Mouse (Mus musculus) regulatory T cell (primary cell): ENCODE measurements around the gene Zmym2.
"Not testable (repeated sequence)": the region's sequence is repeated elsewhere in the genome, so short reads cannot be mapped to it uniquely, and the experiment has no call there.

Experiments used
- in situ Hi-C: fragments of 300-600 bp; cut with MboI, MseI; formaldehyde crosslinking; loops from one replicate; pipeline ENCODE4 v1.15.1; 2025; ENCODE audit warnings: high pct_unique_total_duplicates

Zmym2 gene

DNA sequence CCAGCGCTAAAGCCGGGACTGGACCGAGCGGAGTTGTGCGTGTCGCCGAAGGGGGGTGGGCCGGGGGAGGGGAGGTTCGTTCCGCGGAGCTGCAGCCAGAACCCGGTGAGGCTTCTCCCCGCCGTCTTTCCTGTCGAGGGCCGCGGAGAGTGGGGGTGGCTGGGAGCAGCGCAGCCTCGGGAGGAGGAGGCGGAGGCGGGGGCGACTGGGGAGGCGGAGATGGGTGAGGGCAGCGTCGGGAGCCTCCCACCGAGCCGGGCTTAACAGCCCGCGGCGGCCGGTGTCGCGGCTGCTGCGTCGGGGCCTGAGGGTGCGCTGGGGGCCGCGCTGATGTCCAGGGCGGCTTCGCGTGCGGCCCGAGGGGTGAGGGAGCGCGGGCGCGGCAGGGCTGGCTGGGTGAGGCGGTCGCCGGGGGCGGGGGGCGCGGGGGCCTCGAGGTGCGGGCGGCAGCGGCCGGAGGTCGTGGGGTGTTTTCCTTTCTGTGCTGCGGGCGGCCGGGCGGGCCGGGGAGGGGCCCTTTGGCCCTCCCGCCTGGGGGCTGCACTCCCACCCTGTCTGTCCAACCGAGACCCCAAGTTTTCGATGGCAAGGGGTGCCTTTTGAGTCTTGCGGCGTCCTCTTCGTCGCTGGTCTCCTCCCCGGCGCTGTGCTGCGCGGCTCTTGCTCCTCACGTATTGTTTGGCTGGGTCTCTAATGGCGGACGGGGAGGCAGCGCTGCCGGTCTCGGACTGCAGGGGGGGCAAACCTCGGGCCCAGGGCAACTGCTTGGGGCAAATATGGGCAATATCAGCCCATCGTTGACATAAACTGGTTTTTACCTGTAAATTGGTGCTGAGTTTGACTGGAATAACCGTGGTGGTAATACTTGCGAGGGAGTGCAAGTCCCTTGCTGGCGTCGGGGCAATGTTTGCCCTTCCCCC lies at the start of gene Zmym2:
TSS of gene Zmym2 (plus strand) at position 60 of the 920 bp plus-strand sequence.
- in situ Hi-C loops, result loop anchor here (5.0 kb wide), 1 partner anchor 75 kb away; the partner anchor contains the start of gene Zmym5

DNA sequence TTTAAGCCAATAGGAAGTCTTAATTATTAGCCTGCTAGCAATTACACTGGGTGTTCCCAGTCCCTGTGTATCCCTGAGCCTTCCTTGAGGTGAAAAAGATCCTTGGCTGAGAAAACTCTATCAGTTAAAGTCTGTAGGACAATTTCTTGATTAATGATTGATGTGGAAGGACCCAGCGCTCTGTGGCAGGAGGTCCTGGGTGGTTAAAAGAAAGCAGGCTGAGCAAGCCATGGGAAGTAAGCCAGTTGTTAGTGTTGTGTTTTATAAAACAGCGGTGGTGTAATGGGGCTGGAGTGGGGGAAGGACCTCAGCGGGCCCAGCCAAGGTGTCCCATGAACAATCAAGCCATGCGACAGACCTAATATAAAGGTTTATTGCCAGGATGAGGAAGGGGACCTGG lies 42.4 kb upstream of the Zmym2 start:
- in situ Hi-C loops, result loop anchor here (10.0 kb wide), 1 partner anchor 1579 kb away; no protein-coding TSS in a partner anchor

DNA sequence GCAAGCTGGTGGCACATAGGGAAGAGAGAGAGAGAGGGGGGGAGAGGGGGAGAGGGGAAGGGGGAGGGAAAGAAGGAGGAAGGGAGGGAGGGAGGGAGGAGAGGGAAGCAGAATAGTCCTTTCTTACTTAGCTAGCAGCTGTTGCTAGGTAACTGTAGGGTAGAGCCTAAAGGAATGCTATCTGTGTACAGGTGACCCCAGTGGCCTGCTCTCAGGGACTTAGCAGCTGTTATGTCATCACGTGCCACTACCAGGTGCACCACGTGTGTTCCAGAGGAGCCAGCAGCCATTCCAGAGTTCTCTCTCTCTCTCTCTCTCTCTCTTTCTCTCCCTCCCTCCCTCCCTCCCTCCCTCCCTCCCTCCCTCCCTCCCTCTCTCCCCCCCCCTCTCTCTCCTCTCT lies 41.9 kb upstream of the Zmym2 start:
- in situ Hi-C loops, result loop anchor here (10.0 kb wide), 1 partner anchor 1580 kb away; no protein-coding TSS in a partner anchor

DNA sequence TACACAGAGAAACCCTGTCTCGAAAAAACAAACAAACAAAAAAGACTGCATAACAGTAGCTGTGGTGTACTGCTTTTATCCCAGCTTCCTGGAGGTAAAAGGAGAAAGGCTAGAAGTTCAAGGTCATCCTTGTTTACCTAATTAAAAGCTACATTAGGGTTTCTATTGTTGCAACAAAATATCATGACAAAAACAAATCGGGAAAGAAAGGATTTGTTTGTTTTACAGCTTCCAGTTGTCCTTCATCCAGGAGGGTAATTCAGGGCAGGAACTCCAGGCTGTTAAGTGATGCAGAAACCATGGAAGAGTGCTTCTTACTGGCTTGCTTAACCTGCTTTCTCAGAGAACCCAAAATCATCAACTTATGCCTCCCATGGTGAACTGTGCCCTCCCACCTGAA lies 38.1 kb upstream of the Zmym2 start:
- in situ Hi-C loops, result loop anchor here (10.0 kb wide), 1 partner anchor 1584 kb away; no protein-coding TSS in a partner anchor

DNA sequence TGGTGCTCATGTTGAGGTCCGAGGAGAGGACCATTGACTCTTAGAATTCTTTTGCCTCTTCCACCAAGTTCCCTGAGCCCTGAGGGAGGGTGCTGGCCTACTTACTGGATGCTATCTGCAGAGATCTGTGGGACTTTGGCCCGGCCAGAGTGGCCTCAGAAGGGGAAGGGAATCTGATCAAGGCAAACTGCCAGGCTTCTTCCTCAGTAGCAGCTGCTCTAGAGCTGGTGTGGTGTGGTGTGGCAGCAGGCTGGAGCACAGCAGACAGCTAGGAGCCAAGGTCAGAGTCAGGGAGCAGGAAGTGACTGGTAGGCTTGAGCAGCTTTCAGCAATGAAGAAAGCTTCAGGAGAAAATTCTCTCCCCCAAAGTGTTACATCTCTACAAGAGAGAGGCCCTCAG lies 36.8 kb upstream of the Zmym2 start:
- in situ Hi-C loops, result loop anchor here (10.0 kb wide), 1 partner anchor 1585 kb away; no protein-coding TSS in a partner anchor

DNA sequence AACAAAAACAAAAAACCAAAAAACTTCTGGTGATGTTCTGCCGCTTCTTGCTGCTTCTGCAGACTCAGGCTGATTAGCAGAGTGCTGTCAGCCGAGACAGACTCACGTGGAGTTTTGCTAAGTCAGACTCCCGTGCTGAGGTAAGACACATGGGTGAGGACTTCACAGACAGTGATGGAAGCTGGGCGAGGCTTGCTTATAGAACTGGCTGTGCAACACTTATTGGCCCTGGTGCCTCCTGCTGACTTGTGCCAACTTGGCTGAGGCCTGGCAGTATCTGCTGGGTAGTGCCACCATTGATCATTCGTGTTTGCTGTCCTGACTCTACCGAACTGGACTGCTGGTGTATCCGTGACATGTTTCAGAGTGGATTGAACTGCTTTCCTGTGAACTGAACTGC lies 22.4 kb upstream of the Zmym2 start:
- in situ Hi-C loops, result no loop called here

DNA sequence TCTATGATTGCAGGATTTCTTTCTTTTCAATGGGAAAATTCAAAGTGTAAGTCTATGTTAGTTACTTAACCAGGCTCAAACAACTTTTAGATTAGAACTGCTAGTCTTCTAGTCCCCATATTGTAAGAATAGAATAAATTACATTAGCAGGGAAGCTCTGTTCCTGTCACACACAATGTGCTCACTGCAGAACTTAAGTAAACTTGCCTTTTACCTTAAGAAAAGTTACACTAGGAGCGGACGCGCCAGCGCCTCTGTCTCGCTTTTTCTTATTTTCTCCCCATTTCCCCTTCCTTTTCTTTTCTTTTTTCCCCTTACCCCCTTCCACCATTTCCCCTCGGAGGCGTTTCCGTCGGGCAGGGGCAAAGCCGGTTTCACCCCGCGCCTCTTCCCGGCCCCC lies 21.8 kb upstream of the Zmym2 start:
- in situ Hi-C loops, result no loop called here

DNA sequence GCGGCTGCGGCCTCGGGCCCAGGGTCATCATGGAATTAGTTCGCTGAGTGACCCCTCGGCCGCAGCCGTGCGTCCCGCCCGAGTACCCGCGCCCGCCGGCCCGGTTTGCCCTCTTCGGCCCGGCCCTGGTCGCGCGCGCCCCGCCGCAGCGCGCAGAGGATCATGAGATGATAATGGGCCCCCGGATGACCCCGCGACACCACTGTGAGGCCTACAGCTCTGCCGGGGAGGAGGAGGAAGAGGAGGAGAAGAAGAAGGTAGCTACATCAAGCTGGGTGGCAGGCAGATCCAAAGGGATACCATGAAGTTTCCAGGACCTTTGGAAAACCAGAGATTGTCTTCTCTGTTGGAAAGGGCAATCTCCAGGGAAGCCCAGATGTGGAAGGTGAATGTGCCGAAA lies 21.3 kb upstream of the Zmym2 start:
- in situ Hi-C loops, result not testable (repeated sequence)

DNA sequence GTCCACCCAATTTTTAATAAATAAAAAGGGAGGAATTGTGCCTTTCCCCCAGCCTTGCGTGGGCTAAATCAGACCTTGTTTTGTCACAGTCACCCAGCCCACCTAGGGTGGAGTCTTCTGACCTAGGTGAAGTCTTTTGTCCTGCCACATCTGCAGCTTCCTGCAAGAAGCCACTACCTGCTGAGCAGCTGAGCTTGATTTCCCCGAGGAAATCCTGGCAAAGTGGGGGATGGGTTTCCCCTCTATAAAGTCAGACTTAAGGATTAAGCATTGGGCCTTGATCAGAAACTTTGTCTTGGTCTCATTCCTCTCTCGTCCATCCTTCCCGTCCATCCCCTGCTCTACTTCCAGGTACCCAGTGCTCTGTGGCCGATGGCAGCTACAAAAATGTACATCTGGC lies 12.9 kb upstream of the Zmym2 start:
- in situ Hi-C loops, result no loop called here

DNA sequence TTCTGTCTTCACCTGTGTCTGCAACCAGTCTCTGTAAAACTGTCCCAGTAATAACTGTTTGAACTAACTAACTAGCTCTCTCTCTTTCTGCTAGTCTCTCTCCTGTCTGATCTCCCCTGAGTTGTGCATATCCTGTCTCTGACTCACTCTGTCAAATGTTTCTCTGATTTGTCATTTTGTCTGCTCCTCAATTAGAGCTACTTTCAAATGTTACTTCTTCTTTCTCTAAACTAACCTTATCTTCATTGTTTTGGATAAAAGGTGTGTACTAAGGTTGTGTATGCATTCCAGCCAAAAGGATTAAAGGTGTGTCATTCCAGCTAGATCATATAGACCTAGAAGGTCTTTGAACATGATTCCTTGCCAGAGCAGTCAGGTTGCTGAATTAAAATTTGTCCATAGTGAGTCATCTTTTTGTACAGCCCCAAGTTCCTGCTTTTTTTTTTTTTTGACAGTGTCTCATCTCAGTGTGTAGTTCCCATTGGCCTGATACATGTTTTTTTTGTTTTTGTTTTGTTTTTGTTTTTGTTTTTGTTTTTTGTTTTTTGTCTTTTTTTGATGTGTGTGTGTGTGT lies 10.8 kb upstream of the Zmym2 start:
- in situ Hi-C loops, result no loop called here

DNA sequence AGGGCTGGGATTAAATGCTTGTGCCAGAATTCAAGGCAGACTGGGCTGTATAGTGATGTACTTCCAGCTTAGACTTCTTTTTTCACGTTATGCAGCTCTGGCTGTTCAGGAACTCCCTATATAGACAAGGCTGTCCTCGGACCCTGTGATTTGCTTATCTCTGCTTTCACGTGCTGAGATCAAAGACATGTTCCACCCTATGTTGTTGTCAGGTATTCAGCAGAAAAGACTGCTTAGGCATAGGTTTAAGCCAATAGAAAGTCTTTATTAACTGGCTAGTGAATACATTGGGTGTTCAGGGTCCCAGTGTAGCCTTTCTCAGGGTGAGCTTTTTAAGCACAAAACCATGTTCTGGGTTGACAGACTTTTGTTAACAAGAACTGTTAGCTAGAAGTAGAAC lies 5.2 kb upstream of the Zmym2 start:
- in situ Hi-C loops, result no loop called here

DNA sequence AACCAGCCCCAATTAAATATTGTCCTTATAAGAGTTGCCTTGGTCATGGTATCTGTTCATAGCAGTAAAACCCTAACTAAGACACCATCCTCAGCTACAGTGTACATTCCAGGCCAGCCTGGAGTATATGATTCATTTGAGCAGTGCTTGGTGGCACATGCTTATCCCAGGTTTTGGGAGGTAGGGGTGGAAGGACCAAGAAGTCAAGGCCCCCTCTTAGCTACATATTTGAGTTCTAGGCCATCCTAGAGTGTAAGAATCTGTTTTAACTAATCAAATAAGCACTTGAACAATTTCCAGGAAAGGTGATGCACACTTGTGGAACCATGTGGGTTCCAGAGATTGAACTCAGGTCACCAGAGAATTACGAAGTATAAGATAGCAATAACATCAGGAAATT lies 3.0 kb upstream of the Zmym2 start:
- in situ Hi-C loops, result no loop called here

DNA sequence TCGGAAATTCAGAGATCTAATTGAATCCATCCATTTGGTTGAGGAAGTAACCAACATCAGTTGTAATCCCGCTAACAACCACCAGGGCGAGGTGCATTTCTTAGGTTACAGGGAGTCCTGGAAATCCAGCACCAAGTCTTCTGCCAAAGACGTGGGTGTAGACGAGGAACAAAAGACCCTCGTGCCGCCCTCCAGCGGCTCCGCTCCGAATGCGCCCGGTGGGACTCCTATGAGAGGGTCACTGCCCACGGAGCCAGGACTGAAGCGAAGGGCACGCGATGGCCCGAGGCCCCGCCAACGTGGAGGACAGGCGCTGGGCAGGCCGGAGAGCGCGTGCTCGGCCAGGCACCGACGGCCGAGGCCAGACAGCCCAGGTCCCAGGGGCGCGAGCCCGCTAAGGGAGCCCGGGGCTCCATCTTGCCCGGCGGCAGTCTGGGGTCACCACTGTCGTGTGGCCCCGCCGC lies 1.1 kb upstream of the Zmym2 start:
- in situ Hi-C loops, result loop anchor here (5.0 kb wide), 1 partner anchor 73 kb away; the partner anchor contains the start of gene Zmym5

DNA sequence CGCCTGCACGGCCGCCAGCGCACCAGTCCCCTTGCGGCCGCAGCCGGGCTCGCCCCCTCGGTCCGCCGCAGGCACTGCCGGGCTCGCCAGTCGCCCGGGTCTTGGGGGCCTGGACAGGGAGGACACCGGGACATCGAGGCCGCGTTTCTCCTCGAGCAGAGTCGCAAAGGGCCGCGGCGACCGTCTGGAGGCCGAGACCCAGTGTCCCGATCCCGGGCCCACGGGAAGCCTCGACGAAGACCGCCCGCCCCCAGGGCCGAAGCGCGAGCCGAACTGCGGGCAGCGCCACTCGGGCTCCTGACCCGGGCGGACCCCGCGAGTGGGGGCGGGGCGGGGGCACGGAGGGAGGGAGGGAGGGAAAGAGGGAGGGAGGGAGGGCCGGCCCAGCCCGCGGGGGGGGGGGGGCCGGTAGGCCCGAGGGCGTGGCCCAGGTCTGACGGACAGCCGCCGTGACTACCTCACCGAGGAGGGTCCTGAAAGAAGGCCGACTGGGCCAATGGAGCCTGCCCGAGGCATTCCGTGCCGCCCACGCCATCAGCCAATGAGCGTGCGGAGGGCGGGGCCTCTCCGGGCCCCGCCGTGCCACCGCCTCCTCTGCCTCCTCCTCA lies 363 bp upstream of the Zmym2 start:
- in situ Hi-C loops, result loop anchor here (5.0 kb wide), 1 partner anchor 74 kb away; the partner anchor contains the start of gene Zmym5

DNA sequence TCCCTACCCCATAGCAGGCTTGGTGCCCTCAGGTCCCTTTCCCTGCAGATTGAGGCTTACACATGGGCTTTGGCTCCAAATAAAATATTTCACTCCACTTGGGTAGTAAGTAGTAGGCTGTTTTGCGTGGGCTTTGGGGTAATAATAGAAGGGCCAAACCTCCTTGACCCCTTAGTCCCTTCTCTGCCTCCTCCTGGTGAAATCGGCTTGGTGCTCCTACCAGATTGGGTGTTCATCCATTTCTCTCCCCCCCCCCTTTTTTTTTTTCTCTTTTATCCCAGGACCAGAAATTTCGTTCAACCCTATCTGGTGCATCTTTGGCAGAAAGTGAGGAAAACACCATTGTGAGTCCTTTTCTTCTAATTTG lies 1.0 kb downstream of the Zmym2 start:
- in situ Hi-C loops, result loop anchor here (5.0 kb wide), 1 partner anchor 75 kb away; the partner anchor contains the start of gene Zmym5

DNA sequence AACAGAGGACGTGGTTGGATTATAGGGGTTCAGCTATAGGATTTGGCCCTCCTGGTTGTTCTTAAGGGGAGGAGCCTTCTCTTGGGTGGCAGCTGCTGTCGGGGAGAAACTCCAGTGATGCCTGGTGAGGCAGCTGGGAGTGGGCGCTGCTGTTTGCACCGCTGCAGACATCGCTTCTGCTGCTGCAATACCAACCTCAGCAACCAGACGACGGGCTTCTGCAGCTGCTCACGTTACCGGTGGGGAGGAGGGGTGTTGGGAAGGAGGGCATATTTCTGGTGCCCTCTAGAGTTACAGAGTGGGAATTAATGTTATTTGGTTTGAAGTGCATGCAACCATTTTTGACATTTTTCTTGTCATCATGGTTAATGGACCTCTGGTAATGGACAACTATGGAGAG lies 1.4 kb downstream of the Zmym2 start:
- in situ Hi-C loops, result loop anchor here (5.0 kb wide), 1 partner anchor 76 kb away; the partner anchor contains the start of gene Zmym5

DNA sequence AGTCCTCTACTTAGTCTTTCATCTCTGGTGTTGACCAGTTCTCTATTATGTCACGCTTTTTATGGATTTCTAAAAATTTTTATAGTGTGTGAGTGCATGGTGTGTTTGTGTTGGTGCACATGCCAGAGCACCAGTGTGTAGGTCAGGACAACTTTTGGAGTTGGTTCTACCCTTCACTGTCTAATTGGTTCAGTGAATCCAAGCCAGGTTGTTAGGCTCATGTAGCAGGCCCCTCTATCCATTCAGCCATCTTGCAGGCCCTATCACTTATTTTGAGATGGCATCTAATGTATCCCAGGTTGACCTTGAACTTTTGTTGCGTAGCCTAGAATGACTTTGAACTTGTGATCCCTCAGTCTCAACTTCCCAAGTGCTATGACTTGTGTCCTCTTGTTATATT lies 2.0 kb downstream of the Zmym2 start:
- in situ Hi-C loops, result loop anchor here (5.0 kb wide), 1 partner anchor 76 kb away; the partner anchor contains the start of gene Zmym5

DNA sequence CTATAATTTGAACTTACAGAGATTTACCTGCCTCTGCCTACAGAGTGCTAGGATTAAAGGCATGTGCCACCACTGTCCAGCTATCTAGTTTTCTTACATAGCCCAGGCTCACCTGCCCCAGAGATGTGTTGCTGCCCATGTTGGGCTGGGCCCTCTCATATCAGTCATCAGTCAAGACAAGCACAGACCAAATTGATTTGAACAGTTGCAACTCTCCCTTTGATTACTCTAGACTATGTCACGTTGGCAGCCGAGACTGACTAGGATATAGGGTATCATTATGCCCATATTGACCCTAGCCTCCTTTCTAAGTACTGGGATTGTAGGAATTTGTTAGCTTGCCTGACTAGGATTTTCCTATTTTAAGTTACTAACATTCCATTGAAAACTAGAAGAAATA lies 8.0 kb downstream of the Zmym2 start:
- in situ Hi-C loops, result no loop called here

DNA sequence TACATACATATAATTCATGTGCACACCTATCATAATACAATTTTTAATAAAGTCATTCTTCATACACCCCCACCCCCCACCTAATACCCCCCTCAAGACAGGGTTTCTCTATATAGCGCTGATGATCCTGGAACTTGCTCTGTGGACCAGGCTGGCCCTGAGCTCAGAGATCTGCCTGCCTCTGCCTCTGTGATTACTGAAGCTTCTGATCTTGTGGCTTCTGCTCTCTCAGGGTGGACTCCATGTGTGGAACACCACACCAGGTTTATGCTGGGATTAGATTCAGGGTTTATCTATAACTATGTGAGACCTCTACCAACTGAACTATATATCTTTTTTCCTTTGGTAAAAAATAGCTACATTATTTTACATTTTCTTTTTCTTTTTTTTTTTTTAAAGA lies 10.1 kb downstream of the Zmym2 start:
- in situ Hi-C loops, result no loop called here

DNA sequence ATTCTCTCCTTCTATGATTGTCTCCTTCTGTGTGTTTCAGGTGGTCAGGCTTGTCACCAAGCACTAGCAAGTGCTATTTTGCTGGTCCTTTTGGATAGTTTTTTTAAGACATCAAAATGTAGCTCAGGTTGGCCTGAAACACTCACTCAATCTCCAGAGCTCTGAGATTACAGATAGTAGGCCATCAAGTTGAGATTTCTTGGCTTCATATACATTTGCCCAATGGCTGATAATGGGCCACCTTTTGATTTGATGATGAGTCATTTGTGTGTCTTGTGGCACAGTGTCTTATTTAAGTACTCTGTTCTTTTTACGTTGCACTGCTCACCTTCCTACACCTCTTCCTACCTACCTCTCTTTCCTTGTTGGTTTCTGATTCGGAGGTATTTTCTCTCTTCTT lies 11.0 kb downstream of the Zmym2 start:
- in situ Hi-C loops, result no loop called here

DNA sequence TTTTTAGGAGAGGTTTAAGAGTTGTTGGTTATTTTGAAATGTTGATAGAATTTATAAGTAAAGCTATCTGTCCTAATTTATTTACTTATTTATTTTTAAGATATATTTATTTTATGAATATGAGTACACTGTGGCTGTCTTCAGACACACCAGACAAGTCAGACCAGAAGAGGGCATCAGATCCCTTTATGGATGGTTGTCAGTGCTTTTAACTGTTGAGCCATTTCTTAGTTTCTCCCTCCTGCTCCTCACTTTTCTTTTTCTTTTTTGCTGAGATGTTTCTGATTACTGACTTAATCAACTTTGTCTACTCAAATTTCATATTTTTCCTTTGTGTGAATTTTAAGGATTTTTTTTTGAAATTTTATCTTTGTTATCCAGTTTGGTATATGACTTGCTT lies 13.2 kb downstream of the Zmym2 start:
- in situ Hi-C loops, result loop anchor here (10.0 kb wide), 1 partner anchor 955 kb away; no protein-coding TSS in a partner anchor

DNA sequence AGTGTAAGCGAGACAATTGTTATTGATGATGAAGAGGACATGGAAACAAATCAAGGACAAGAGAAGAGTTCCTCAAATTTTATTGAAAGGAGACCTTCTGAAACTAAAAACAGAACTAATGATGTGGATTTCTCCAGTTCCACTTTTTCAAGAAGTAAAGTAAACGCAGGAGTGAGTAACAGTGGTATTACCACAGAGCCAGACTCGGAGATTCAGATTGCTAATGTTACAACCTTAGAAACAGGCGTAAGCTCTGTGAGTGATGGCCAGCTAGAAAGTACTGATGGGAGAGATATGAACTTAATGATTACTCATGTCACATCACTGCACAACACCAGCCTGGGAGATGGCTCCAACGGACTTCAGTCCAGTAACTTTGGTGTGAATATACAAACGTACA lies 16.6 kb downstream of the Zmym2 start:
- in situ Hi-C loops, result loop anchor here (10.0 kb wide), 1 partner anchor 952 kb away; no protein-coding TSS in a partner anchor
